Mouse (Mus musculus) intestine, embryonic 14.5 days (tissue): ENCODE results near the gene Padi6. TPM values are rescaled to one million over a fixed set of nuclear protein-coding genes. Genes with fewer than 3 reads are reported as not detected.

ENCODE experiments used
- ATAC-seq: fragments of 200-750 bp; cut with Nextera tagmentation; replicated peaks from 2 replicates; pipeline ENCODE4 v1.8.0; 2017; ENCODE audit warnings: low read depth, moderate number of reproducible peaks, moderate TSS enrichment, moderate library complexity; ENCODE audit not compliant: low FRiP score, low TSS enrichment
- DNase-seq: peaks from one replicate; pipeline ENCODE4 v3.0.0-alpha.2; 2018; ENCODE audit warnings: low spot score
- H3K27ac ChIP-seq: fragments of 300-500 bp; sonication (generic); 2 replicates; pipeline ENCODE4 v1.5.1; 2014; ENCODE audit warnings: low read depth, mild to moderate bottlenecking, control low read depth
- H3K27me3 ChIP-seq: fragments of 300-500 bp; sonication (generic); replicated peaks from 2 replicates; pipeline ENCODE4 v1.6.1; 2014; ENCODE audit warnings: low read length, control low read depth; ENCODE audit not compliant: control insufficient read depth, insufficient read depth
- H3K36me3 ChIP-seq: fragments of 300-500 bp; sonication (generic); 2 replicates; pipeline ENCODE4 v1.6.1; 2014; ENCODE audit warnings: low read length, control low read depth; ENCODE audit not compliant: control insufficient read depth, insufficient read depth
- H3K4me1 ChIP-seq: fragments of 300-500 bp; sonication (generic); replicated peaks from 2 replicates; pipeline ENCODE4 v1.6.1; 2014; ENCODE audit warnings: low read length, control low read depth, mixed read lengths; ENCODE audit not compliant: control insufficient read depth, insufficient read depth
- H3K4me2 ChIP-seq: fragments of 300-500 bp; sonication (generic); 2 replicates; pipeline ENCODE4 v1.6.1; 2014; ENCODE audit warnings: low read length
- H3K4me3 ChIP-seq: fragments of 300-500 bp; sonication (generic); 2 replicates; pipeline ENCODE4 v1.5.1; 2014; ENCODE audit warnings: low read depth, low read length, control low read depth, mixed read lengths
- H3K9ac ChIP-seq: fragments of 300-500 bp; sonication (generic); 2 replicates; pipeline ENCODE4 v1.6.1; 2014; ENCODE audit warnings: mild to moderate bottlenecking, low read length
- H3K9me3 ChIP-seq: fragments of 300-500 bp; sonication (generic); 2 replicates; pipeline ENCODE4 v1.6.1; 2016; ENCODE audit warnings: low read length, control low read depth; ENCODE audit not compliant: control insufficient read depth
- WGBS: fragments of 180-500 bp; shearing (Covaris S2); extraction: QIAGEN DNeasy Blood & Tissue Kit; methylation state at CpG from one replicate; pipeline ENCODE4 v1.1.7; 2014; 5-methylcytosine and 5-hydroxymethylcytosine counted together
- polyA plus RNA-seq: library from polyadenylated mRNA; unstranded; fragments of >200 nt; fragmentation: Nextera tagmentation; extraction: Ambion mirVana; gene quantifications from 2 replicates; pipeline ENCODE4 v1.2.1, GENCODE M21; 2014

Padi6 gene
- polyA plus RNA-seq, 1 experiment from 2014 or later = 0.07 TPM

GRCm38 (mm10) chr4:140780507-140780906 is 38.1 kb upstream of the Padi6 start:
- Histone ChIP-seq H3K9ac (no peak overlapping the region), H3K9me3 (0 out of 2 replicates have a peak, but pooled peaks cover 3% of the 10 kb centered on the region), H3K27ac (no peak overlapping the region), H3K4me3 (no peak overlapping the region), H3K36me3 (no peaks in the 10 kb centered on the region), H3K27me3 (no peaks in the 10 kb centered on the region), H3K4me1 (no peaks in the 10 kb centered on the region), H3K4me2 (no peak overlapping the region)
- WGBS = 68% methylated on average over 14 of the region's 14 CpGs
- ATAC-seq (0 out of 2 replicates have a peak, but pooled peaks have one; percentile 20), DNase-seq (no peak)

GRCm38 (mm10) chr4:140779803-140780397 is 37.5 kb upstream of the Padi6 start:
- Histone ChIP-seq H3K9me3 (0 out of 2 replicates have a peak, but pooled peaks cover 3% of the 10 kb centered on the region), H3K9ac (no peak overlapping the region), H3K4me2 (no peak overlapping the region), H3K4me1 (no peaks in the 10 kb centered on the region), H3K27me3 (no peaks in the 10 kb centered on the region), H3K27ac (no peak overlapping the region), H3K36me3 (no peaks in the 10 kb centered on the region), H3K4me3 (no peak overlapping the region)
- WGBS = 30% methylated on average over 19 of the region's 19 CpGs
- ATAC-seq (peak; percentile 57), DNase-seq (peak; percentile 70)

GRCm38 (mm10) chr4:140776623-140777022 is 34.2 kb upstream of the Padi6 start:
- Histone ChIP-seq H3K4me1 (no peaks in the 10 kb centered on the region), H3K4me3 (no peak overlapping the region), H3K27me3 (no peaks in the 10 kb centered on the region), H3K4me2 (no peak overlapping the region), H3K36me3 (no peaks in the 10 kb centered on the region), H3K9ac (no peak overlapping the region), H3K9me3 (no peaks in the 10 kb centered on the region), H3K27ac (no peak overlapping the region)
- ATAC-seq (no peak), DNase-seq (no peak)
- 72% methylated on average over 13 of the region's 13 CpGs for WGBS

- Histone ChIP-seq H3K9me3 (no peaks in the 10 kb centered on the region), H3K27ac (no peak overlapping the region), H3K4me2 (no peak overlapping the region), H3K9ac (no peak overlapping the region), H3K4me1 (0 out of 2 replicates have a peak, but pooled peaks cover 3% of the 10 kb centered on the region), H3K4me3 (no peak overlapping the region), H3K27me3 (no peaks in the 10 kb centered on the region), H3K36me3 (no peaks in the 10 kb centered on the region)
- ATAC-seq = no peak
- 85% methylated on average over 10 of the region's 10 CpGs for WGBS
- no peak for DNase-seq
Measured at GRCm38 (mm10) chr4:140775876-140776275, 33.4 kb upstream of the Padi6 start.

GRCm38 (mm10) chr4:140774893-140775292 is 32.5 kb upstream of the Padi6 start:
- ATAC-seq = no peak
- Histone ChIP-seq H3K27me3 (no peaks in the 10 kb centered on the region), H3K27ac (no peak overlapping the region), H3K9ac (no peak overlapping the region), H3K36me3 (no peaks in the 10 kb centered on the region), H3K4me1 (0 out of 2 replicates have a peak, but pooled peaks cover 3% of the 10 kb centered on the region), H3K4me3 (no peak overlapping the region), H3K4me2 (no peak overlapping the region), H3K9me3 (no peaks in the 10 kb centered on the region)
- no peak for DNase-seq
- WGBS = 90% methylated on average over 9 of the region's 9 CpGs

- H3K9ac ChIP-seq = no peak within 1 kb of the TSS
- DNase-seq = no peak
- 83% methylated on average over 21 of the region's 21 CpGs for WGBS
- no peaks in the 10 kb centered on the region for H3K27me3 ChIP-seq
- no peaks in the 10 kb centered on the region for H3K36me3 ChIP-seq
- H3K4me1 ChIP-seq = 0 out of 2 replicates have a peak, but pooled peaks cover 3% of the 10 kb centered on the region
- H3K9me3 ChIP-seq = no peaks in the 10 kb centered on the region
- H3K4me2 ChIP-seq = no peak within 1 kb of the TSS
- no peak within 1 kb of the TSS for H3K4me3 ChIP-seq
- ATAC-seq = no peak
- no peak within 1 kb of the TSS for H3K27ac ChIP-seq
Measured at GRCm38 (mm10) chr4:140774025-140774800, 31.8 kb upstream of the Padi6 start, which contains the start of gene Padi4. Gene Padi4, minus strand, starts transcription at chr4:140774236.

GRCm38 (mm10) chr4:140771091-140771490 is 28.6 kb upstream of the Padi6 start:
- no peaks in the 10 kb centered on the region for H3K36me3 ChIP-seq
- H3K4me2 ChIP-seq = no peak overlapping the region
- no peak overlapping the region for H3K4me3 ChIP-seq
- H3K4me1 ChIP-seq = 0 out of 2 replicates have a peak, but pooled peaks cover 3% of the 10 kb centered on the region
- H3K27ac ChIP-seq = no peak overlapping the region
- no peak for DNase-seq
- H3K27me3 ChIP-seq = 0 out of 2 replicates have a peak, but pooled peaks cover 3% of the 10 kb centered on the region
- no peak overlapping the region for H3K9ac ChIP-seq
- H3K9me3 ChIP-seq = no peaks in the 10 kb centered on the region
- ATAC-seq = no peak
- 31% methylated on average over 4 of the region's 4 CpGs for WGBS

- Histone ChIP-seq H3K9me3 (no peaks in the 10 kb centered on the region), H3K27me3 (0 out of 2 replicates have a peak, but pooled peaks cover 3% of the 10 kb centered on the region), H3K36me3 (no peaks in the 10 kb centered on the region), H3K27ac (no peak overlapping the region), H3K4me1 (0 out of 2 replicates have a peak, but pooled peaks cover 3% of the 10 kb centered on the region), H3K4me3 (peak overlapping the region; percentile 4), H3K4me2 (peak overlapping the region; percentile 38), H3K9ac (0 out of 2 replicates have a peak overlapping the region, but pooled peaks have one; percentile 30)
- ATAC-seq = no peak
- DNase-seq = peak; percentile 72
- WGBS = 12% methylated on average over 13 of the region's 13 CpGs
Measured at GRCm38 (mm10) chr4:140770433-140770832, 28.0 kb upstream of the Padi6 start.
